Mouse (Mus musculus) erythroblast, embryonic 14.5 days (primary cell): ENCODE data around the gene Arfgef3. TPM values are rescaled to one million over a fixed set of nuclear protein-coding genes. Genes with fewer than 3 reads are reported as not detected.
"Not testable (repeated sequence)": the region's sequence is repeated elsewhere in the genome, so short reads cannot be mapped to it uniquely, and the experiment has no call there.

Experiments
- H3K27me3 ChIP-seq: 2 replicates; pipeline ENCODE4 v1.6.1; 2012; ENCODE audit warnings: inconsistent platforms; ENCODE audit not compliant: control insufficient read depth
- H3K36me3 ChIP-seq: 2 replicates; pipeline ENCODE4 v1.6.1; 2012; ENCODE audit warnings: mild to moderate bottlenecking, inconsistent platforms; ENCODE audit not compliant: control insufficient read depth
- H3K4me1 ChIP-seq: 2 replicates; pipeline ENCODE4 v1.6.1; 2012; ENCODE audit warnings: inconsistent platforms; ENCODE audit not compliant: control insufficient read depth
- H3K4me3 ChIP-seq: replicated peaks from 2 replicates; pipeline ENCODE3; 2012; ENCODE audit warnings: moderate library complexity, mild to moderate bottlenecking, inconsistent platforms
- H3K9me3 ChIP-seq: 2 replicates; pipeline ENCODE4 v1.6.1; 2012; ENCODE audit warnings: low read length, inconsistent platforms, mixed read lengths; ENCODE audit not compliant: control insufficient read depth
- GATA1 ChIP-seq: IDR thresholded peaks from 2 replicates; pipeline ENCODE4 v1.6.1; 2012; ENCODE audit warnings: low read length, inconsistent platforms, mixed read lengths
- TAL1 ChIP-seq: IDR thresholded peaks from 3 replicates; pipeline ENCODE4 v1.6.1; 2012; ENCODE audit warnings: low read length, inconsistent platforms, mixed read lengths
- polyA plus RNA-seq: library from polyadenylated mRNA; stranded (reverse); fragments of >175 nt; gene quantifications from 2 replicates; pipeline ENCODE4 v1.2.3, GENCODE M21; 2012

The Arfgef3 gene
- polyA plus RNA-seq, 1 experiment: under 0.01 TPM

DNA sequence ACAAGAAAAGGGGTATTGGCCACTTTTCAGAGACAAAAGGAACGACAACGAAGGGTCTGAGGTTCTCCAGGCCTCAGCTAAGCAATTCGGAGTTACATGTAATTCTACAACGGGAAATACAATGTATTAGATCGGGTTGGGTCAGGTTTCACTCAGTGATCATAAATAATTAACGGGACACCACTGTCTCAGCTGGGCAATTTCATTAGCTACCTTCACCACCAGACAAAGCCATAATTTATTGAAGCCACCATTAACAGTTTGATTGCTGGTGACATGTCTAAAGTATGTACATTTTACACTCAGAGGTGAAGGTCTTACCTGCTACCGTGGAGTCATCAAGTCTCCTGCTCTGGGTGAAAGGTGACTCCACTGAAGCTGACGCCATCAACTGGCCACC, 113.3 kb downstream of the Arfgef3 start:
- TF ChIP-seq TAL1 (no peak), GATA1 (no peak)
- Histone ChIP-seq H3K4me3 (no peak overlapping the region), H3K4me1 (no peaks in the 10 kb centered on the region), H3K27me3 (no peaks in the 10 kb centered on the region), H3K9me3 (no peaks in the 10 kb centered on the region), H3K36me3 (no peaks in the 10 kb centered on the region)

DNA sequence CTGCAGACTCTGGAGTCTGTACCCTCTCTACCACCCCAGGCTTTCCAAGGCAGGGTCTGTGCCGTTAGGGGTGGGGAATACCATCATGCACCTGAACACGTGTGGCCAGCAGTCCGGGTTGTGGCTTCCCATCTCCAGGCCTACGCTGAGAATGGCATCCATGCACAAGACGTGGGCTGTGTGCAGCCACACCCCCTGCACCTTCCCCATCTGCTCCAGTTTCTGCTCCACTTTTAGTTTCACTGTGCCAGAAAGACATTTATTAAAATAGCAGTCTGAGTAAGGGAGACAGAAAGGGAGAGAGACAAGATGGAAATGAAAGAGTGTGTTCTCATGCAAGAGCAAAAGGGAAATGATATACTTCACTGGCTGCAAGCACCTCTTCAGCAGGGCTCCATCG, 116.2 kb downstream of the Arfgef3 start:
- Histone ChIP-seq H3K36me3 (no peaks in the 10 kb centered on the region), H3K4me1 (no peaks in the 10 kb centered on the region), H3K4me3 (no peak overlapping the region), H3K27me3 (no peaks in the 10 kb centered on the region), H3K9me3 (no peaks in the 10 kb centered on the region)
- no peak for TF ChIP-seq TAL1
- no peak for TF ChIP-seq GATA1

DNA sequence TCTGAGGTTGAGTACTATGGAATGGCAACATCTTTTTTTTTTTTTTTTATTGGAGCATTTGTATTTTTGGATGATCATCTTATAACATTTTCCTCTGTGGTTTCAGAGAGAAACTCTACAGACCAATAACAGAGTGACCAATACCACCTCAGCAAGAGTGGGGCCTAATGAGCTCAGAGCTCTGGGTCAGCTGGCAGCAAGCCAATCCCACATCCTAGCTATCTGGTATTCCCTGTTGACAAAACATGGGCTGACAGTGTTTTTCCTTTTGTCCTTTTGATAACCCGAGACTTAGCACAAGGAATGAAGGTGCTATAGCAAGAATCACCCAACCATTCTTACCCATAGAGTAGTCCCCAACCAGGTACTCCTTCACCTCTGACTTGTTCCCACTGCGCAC, 131.0 kb downstream of the Arfgef3 start:
- no peaks in the 10 kb centered on the region for H3K4me1 ChIP-seq
- H3K36me3 ChIP-seq: no peaks in the 10 kb centered on the region
- TF ChIP-seq GATA1 (no peak), TAL1 (no peak)
- no peak overlapping the region for H3K4me3 ChIP-seq
- no peaks in the 10 kb centered on the region for H3K27me3 ChIP-seq
- H3K9me3 ChIP-seq: no peaks in the 10 kb centered on the region

DNA sequence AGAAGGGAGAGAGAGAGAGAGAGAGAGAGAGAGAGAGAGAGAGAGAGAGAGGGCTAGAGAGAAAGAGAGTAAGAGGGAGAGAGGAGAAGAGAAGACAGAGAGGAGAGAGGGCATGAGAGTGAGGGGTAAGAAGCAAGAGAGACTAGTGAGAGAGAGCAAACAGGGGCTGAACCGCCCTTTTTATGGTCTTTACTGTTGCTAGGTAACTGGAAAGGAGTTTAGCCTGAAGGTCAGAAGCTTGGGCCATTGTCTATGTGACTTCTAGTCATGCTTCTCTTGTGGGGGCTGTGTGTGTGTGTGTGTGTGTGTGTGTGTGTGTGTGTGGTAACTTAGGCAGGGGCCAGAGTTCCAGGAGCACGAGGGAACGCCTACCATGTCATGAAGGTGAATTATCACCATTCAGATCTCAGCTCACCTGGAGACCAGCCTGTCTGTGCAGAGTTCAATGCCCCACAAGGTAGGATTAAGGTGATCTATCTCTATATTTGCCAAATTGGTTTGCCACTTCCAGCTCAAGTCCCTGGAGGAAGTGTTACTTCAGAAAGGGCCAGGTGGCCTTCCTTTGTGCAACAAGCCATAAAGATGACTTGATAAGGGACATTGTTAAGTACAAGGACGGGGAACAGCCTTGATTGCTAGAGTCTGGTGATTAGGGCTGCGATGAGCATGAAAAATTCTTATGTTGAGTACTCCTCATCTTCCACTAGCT, 138.8 kb downstream of the Arfgef3 start:
- H3K9me3 ChIP-seq, H3K36me3 ChIP-seq, H3K27me3 ChIP-seq, H3K4me3 ChIP-seq, H3K4me1 ChIP-seq: not testable (repeated sequence)

DNA sequence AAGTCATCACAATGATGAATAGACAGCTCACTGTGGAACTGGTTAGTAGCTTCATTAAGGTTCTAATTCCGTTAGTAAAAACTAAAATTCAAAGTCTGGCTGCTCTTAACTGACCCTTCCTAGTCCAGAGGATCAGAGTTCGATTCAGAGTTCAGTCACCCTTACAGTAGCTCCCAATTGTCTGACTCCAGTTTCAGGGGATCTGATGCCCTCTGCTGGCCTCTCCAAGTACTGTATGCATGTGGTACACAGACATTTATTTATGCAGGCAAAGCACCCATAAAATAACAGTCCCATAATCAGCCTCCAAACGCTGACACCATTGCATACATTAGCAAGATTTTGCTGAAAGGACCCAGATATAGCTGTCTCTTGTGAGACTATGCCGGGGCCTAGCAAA, 141.7 kb downstream of the Arfgef3 start:
- H3K36me3 ChIP-seq: no peaks in the 10 kb centered on the region
- no peaks in the 10 kb centered on the region for H3K27me3 ChIP-seq
- H3K4me1 ChIP-seq: no peaks in the 10 kb centered on the region
- H3K4me3 ChIP-seq: no peak overlapping the region
- no peak for TF ChIP-seq TAL1
- TF ChIP-seq GATA1: no peak
- no peaks in the 10 kb centered on the region for H3K9me3 ChIP-seq

DNA sequence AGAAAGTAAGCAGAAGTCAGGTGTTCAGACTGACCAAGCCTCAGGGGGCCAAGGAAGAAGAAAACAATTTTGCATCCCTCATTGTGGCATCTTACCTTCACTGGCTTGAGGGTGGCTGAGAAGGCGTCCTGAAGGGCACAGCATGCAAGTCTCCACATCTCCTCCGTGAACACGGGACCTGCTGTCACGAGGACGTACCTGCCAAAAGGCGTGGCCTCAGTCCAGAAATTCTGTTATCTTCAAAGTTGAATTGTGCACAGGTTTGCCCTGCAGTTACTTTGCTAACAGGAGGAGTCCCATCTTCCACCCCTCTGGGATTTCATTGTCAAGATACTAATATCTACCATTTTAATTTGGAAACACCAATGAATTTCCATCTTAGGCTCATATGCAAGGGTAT, 146.1 kb downstream of the Arfgef3 start:
- H3K9me3 ChIP-seq: no peaks in the 10 kb centered on the region
- TF ChIP-seq GATA1: no peak
- no peak for TF ChIP-seq TAL1
- H3K27me3 ChIP-seq: no peaks in the 10 kb centered on the region
- no peaks in the 10 kb centered on the region for H3K4me1 ChIP-seq
- no peak overlapping the region for H3K4me3 ChIP-seq
- H3K36me3 ChIP-seq: no peaks in the 10 kb centered on the region

DNA sequence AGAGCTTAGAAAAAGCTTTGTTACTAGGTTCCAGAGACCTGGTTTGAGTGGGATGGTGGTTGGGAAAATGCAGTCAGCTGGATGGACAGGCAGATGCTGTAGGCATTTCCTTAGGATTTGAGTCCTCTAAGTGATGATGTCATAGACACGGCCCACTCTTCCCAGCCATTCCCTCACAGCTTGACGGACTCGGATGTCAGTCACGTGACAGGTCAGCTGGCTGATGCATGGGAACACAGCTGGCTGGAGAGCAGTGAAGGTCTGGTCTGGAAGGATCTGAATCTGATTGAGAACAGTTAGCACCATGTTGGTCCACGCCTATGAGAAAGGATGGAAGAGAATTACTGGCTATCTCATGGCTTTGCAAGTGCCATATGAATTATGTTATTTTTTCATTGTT, 154.3 kb downstream of the Arfgef3 start:
- no peak overlapping the region for H3K4me3 ChIP-seq
- no peaks in the 10 kb centered on the region for H3K36me3 ChIP-seq
- no peaks in the 10 kb centered on the region for H3K4me1 ChIP-seq
- peaks cover 3% of the 10 kb centered on the region; the same call in 1 of the 2 replicates for H3K9me3 ChIP-seq
- no peaks in the 10 kb centered on the region; the same call in 1 of the 2 replicates for H3K27me3 ChIP-seq
- no peak for TF ChIP-seq GATA1
- TF ChIP-seq TAL1: no peak

DNA sequence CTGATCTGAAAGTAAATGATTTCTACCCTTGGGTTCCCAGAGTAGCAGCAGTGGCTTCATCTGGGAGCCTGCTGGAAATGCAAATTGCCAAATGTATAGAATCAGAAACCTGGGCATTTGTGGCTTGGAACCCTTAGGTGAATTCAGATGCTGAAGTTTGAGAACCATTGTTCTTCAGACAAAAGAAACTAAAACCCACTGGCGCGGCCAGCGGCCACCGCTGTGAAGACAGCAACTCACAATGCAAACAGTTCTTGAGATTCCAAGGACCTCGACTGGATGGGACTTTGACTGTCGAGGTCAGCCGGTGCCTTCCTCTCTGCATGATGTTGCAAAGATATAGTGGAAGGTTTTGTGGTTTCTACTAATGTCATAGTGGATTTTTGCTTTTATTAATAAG, 159.6 kb downstream of the Arfgef3 start:
- no peaks in the 10 kb centered on the region for H3K4me1 ChIP-seq
- H3K36me3 ChIP-seq: no peaks in the 10 kb centered on the region
- H3K4me3 ChIP-seq: no peak overlapping the region
- TF ChIP-seq GATA1 (no peak), TAL1 (no peak)
- no peaks in the 10 kb centered on the region for H3K9me3 ChIP-seq
- no peaks in the 10 kb centered on the region for H3K27me3 ChIP-seq

DNA sequence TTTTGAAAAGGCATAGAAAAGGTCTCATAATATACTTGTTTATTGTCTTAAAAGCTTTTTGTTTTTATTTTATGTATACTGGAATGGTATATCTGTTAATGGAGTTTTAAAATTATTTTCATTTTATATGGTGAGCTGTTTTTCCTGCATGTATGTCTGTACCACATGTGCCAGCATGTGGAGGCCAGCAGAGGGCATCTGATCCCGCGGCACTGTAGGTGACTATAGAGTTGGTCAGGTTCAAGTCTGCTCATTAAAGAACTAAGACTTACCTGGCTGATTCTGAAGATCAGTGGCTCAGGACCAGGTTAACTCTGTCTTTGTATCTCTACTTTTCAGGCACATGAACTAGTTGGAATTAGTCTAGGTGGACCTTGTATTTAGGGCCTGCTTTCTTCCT, 171.2 kb downstream of the Arfgef3 start:
- Histone ChIP-seq H3K36me3 (no peaks in the 10 kb centered on the region), H3K9me3 (no peaks in the 10 kb centered on the region), H3K4me1 (no peaks in the 10 kb centered on the region), H3K27me3 (no peaks in the 10 kb centered on the region), H3K4me3 (no peak overlapping the region)
- no peak for TF ChIP-seq GATA1

DNA sequence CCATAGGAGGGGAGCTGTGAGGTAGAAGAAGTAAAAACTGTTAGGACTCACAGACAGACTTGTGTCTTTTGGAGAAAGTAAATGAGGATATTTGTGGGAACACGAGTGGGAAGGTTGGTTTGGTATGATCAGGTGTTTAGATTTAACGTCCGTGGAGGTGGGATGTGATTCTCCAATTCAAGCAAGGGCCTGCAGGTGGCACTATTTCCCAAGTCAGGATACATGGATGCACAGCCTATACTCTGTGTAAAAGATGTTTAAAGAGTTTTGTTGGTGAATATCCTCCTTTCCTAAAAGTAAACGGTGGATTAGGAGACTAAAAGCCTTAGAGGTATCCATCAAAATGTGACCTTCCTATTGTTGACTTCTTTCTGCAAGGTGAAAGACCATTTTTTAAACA, 180.8 kb downstream of the Arfgef3 start:
- Histone ChIP-seq H3K4me1 (no peaks in the 10 kb centered on the region), H3K4me3 (no peak overlapping the region), H3K36me3 (no peaks in the 10 kb centered on the region), H3K9me3 (no peaks in the 10 kb centered on the region), H3K27me3 (no peaks in the 10 kb centered on the region)
- TF ChIP-seq TAL1 (no peak), GATA1 (no peak)
